24 mouse cellular contexts compared by ENCODE assay signal in genomic region chr17:81523943-81524342, GRCm38 (mm10).
DNase-seq lines count a peak whose midpoint lies in the region; ATAC-seq and TF ChIP-seq lines count a peak whose summit lies in the region.
"Had no signal": no experiment of that assay in that cellular context is flagged by ENCODE, and none has a peak within 500 bp of the region (broad histone marks: within the 10 kb centered on the region; RNA-seq: fewer than 3 reads in every experiment).

No protein-coding gene starts in this region.

- peak; percentile 53 to 60 for DNase-seq in cerebellum, postnatal 10 days
- DNase-seq in cerebellum, adult 18-20 months: no peak
- DNase-seq in midbrain, embryonic 11.5 days (ENCODE audit: low spot score, missing footprints): peak; percentile 88
- no peak for DNase-seq in midbrain, embryonic 10.5 days (ENCODE audit: low spot score)
- peak; percentile 52 for DNase-seq in midbrain, postnatal 0 days (ENCODE audit: low spot score)
- DNase-seq in retina, postnatal 1 day: peak; percentile 53
- no peak for DNase-seq in layer of hippocampus, postnatal 36 days
- DNase-seq: B cell, adult 2 months; cerebellum, adult 11-12 months; cerebellum, adult 9-11 months; gastrocnemius, postnatal 25 days; heart, adult 18-20 months had no signal

- 13% methylated on average over 2 of the region's 2 CpGs for WGBS in midbrain, embryonic 11.5 days
- whole genome bisulfite sequencing in midbrain, embryonic 10.5 days: 29% methylated on average over 2 of the region's 2 CpGs
- WGBS in midbrain, postnatal 0 days: 24% methylated on average over 2 of the region's 2 CpGs
- WGBS in midbrain, embryonic 15.5 days: 20% methylated on average over 2 of the region's 2 CpGs

- ATAC-seq in midbrain, embryonic 11.5 days (ENCODE audit: low FRiP score): peak; percentile 59; the same call in 1 of the 2 replicates
- no peak for ATAC-seq in midbrain, postnatal 0 days (ENCODE audit: low FRiP score)
- ATAC-seq in midbrain, embryonic 15.5 days (replicated peaks): no peak
- ATAC-seq: forebrain, embryonic 15.5 days; hindbrain, embryonic 16.5 days; inflammation-experienced regulatory T-cells, adult 6 months; intestine, embryonic 16.5 days had no signal

- H3K27me3 ChIP-seq in midbrain, embryonic 11.5 days (ENCODE audit: control insufficient read depth, insufficient read depth, low read length): peaks cover 57% of the 10 kb centered on the region
- H3K27me3 ChIP-seq in midbrain, embryonic 10.5 days (ENCODE audit: low read depth, poor library complexity, severe bottlenecking): peaks cover 93% of the 10 kb centered on the region
- H3K27me3 ChIP-seq in midbrain, postnatal 0 days (ENCODE audit: insufficient read depth, low read length): peaks cover 5% of the 10 kb centered on the region; the same call in 1 of the 2 replicates
- H3K27me3 ChIP-seq in midbrain, embryonic 15.5 days (replicated peaks): no peaks in the 10 kb centered on the region
- H3K27me3 ChIP-seq: CH12.LX; embryonic facial prominence, embryonic 12.5 days; embryonic facial prominence, embryonic 15.5 days; forebrain, embryonic 15.5 days; heart, embryonic 12.5 days; hindbrain, embryonic 12.5 days had no signal

- H3K4me1 ChIP-seq in midbrain, embryonic 11.5 days (ENCODE audit: control insufficient read depth, insufficient read depth, low read length): peaks cover 6% of the 10 kb centered on the region; the same call in 1 of the 2 replicates
- H3K4me1 ChIP-seq in midbrain, embryonic 10.5 days: peaks cover 22% of the 10 kb centered on the region
- no peaks in the 10 kb centered on the region for H3K4me1 ChIP-seq in midbrain, postnatal 0 days (ENCODE audit: insufficient read depth, low read length)
- 0 out of 2 replicates have a peak, but pooled peaks cover 5% of the 10 kb centered on the region for H3K4me1 ChIP-seq in midbrain, embryonic 15.5 days
- H3K4me1 ChIP-seq: embryonic facial prominence, embryonic 15.5 days; forebrain, embryonic 15.5 days; hindbrain, embryonic 12.5 days had no signal

- no peak overlapping the region for H3K4me3 ChIP-seq in midbrain, embryonic 11.5 days (ENCODE audit: low read depth, low read length)
- H3K4me3 ChIP-seq in midbrain, embryonic 10.5 days: no peak overlapping the region
- H3K4me3 ChIP-seq in midbrain, postnatal 0 days (ENCODE audit: low read depth, low read length): no peak overlapping the region
- no peak overlapping the region for H3K4me3 ChIP-seq in midbrain, embryonic 15.5 days
- H3K4me3 ChIP-seq: embryonic facial prominence, embryonic 12.5 days; embryonic facial prominence, embryonic 15.5 days; forebrain, embryonic 12.5 days; forebrain, embryonic 15.5 days; heart, embryonic 12.5 days; hindbrain, embryonic 12.5 days had no signal

- H3K4me2 ChIP-seq in midbrain, embryonic 11.5 days: no peak overlapping the region
- no peak overlapping the region for H3K4me2 ChIP-seq in midbrain, postnatal 0 days (ENCODE audit: low read depth, low read length, poor library complexity, severe bottlenecking)
- no peak overlapping the region for H3K4me2 ChIP-seq in midbrain, embryonic 15.5 days
- H3K4me2 ChIP-seq: embryonic facial prominence, embryonic 12.5 days; embryonic facial prominence, embryonic 15.5 days; forebrain, embryonic 12.5 days; forebrain, embryonic 15.5 days; heart, embryonic 12.5 days; hindbrain, embryonic 12.5 days had no signal

- no peaks in the 10 kb centered on the region for H3K9me3 ChIP-seq in midbrain, embryonic 11.5 days (ENCODE audit: control insufficient read depth, low read length)
- no peaks in the 10 kb centered on the region for H3K9me3 ChIP-seq in midbrain, embryonic 10.5 days (replicated peaks)
- no peaks in the 10 kb centered on the region for H3K9me3 ChIP-seq in midbrain, postnatal 0 days (ENCODE audit: low read length)
- no peaks in the 10 kb centered on the region for H3K9me3 ChIP-seq in midbrain, embryonic 15.5 days
- H3K9me3 ChIP-seq: embryonic facial prominence, embryonic 12.5 days; embryonic facial prominence, embryonic 15.5 days; forebrain, embryonic 12.5 days; forebrain, embryonic 15.5 days; heart, embryonic 12.5 days; hindbrain, embryonic 12.5 days had no signal

- H3K36me3 ChIP-seq in midbrain, embryonic 11.5 days (ENCODE audit: control insufficient read depth, insufficient read depth, low read length): no peaks in the 10 kb centered on the region
- H3K36me3 ChIP-seq in midbrain, embryonic 10.5 days: no peaks in the 10 kb centered on the region
- no peaks in the 10 kb centered on the region for H3K36me3 ChIP-seq in midbrain, postnatal 0 days (ENCODE audit: insufficient read depth, low read length)
- H3K36me3 ChIP-seq in midbrain, embryonic 15.5 days (replicated peaks): no peaks in the 10 kb centered on the region
- H3K36me3 ChIP-seq: embryonic facial prominence, embryonic 12.5 days; embryonic facial prominence, embryonic 15.5 days; forebrain, embryonic 12.5 days; forebrain, embryonic 15.5 days; G1E; heart, embryonic 12.5 days; hindbrain, embryonic 12.5 days had no signal

- no peak for TF ChIP-seq CTCF in midbrain, postnatal 0 days (IDR thresholded peaks at IDR 0.05)

- H3K9ac ChIP-seq in midbrain, embryonic 11.5 days (ENCODE audit: low read length): no peak overlapping the region
- no peak overlapping the region for H3K9ac ChIP-seq in midbrain, postnatal 0 days (replicated peaks; ENCODE audit: low read length, poor library complexity, severe bottlenecking)
- H3K9ac ChIP-seq in midbrain, embryonic 15.5 days: no peak overlapping the region
- H3K9ac ChIP-seq: embryonic facial prominence, embryonic 12.5 days; embryonic facial prominence, embryonic 15.5 days; forebrain, embryonic 12.5 days; forebrain, embryonic 15.5 days; heart, embryonic 12.5 days; hindbrain, embryonic 12.5 days had no signal

- no peak overlapping the region for H3K27ac ChIP-seq in midbrain, embryonic 11.5 days (ENCODE audit: low read depth, low read length)
- no peak overlapping the region for H3K27ac ChIP-seq in midbrain, embryonic 10.5 days (replicated peaks)
- no peak overlapping the region for H3K27ac ChIP-seq in midbrain, postnatal 0 days (ENCODE audit: low read depth, low read length)
- H3K27ac ChIP-seq in midbrain, embryonic 15.5 days: no peak overlapping the region
- H3K27ac ChIP-seq: embryonic facial prominence, embryonic 12.5 days; embryonic facial prominence, embryonic 15.5 days; forebrain, embryonic 12.5 days; forebrain, embryonic 15.5 days; hindbrain, embryonic 12.5 days had no signal

Comparison
In these comparisons a context has a peak if more than half of its experiments do, and no peak if none do; other contexts are left out.
1. DNase-seq: peak in cerebellum, postnatal 10 days (2 of 2), midbrain, embryonic 11.5 days (single experiment), midbrain, postnatal 0 days (single experiment) and retina, postnatal 1 day (single experiment); none in cerebellum, adult 18-20 months (0 of 2), midbrain, embryonic 10.5 days (single experiment) and layer of hippocampus, postnatal 36 days (0 of 2).